ENCODE assay signal across 23 mouse cellular contexts in the genomic region with DNA sequence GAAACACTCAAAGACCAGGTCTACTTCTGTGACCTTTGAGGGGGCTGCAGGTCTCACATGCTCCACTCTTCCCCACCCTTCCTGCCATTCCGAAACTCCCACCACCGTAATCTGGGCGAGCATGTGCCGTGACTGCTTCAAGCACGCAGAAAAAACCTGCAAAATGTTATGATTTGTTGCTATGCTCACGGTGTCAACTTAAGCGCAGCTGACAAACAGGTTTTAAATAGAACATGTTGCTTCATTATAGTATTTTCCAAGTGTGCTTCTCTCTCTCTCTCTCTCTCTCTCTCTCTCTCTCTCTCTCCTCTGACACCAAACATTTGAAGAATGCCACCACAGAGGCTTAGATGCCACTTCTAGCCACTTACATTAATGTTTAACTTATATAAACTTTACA.
DNase-seq lines count a peak whose midpoint lies in the region; ATAC-seq and TF ChIP-seq lines count a peak whose summit lies in the region.
"Had no signal": no experiment of that assay in that cellular context is flagged by ENCODE, and none has a peak within 500 bp of the region (broad histone marks: within the 10 kb centered on the region; RNA-seq: fewer than 3 reads in every experiment).

No protein-coding gene starts in this region.

- H3K4me3 ChIP-seq in embryonic facial prominence, embryonic 14.5 days (ENCODE audit: low read depth, low read length), result no peak overlapping the region
- H3K4me3 ChIP-seq in embryonic facial prominence, embryonic 10.5 days, result no peak overlapping the region
- H3K4me3 ChIP-seq in lung, embryonic 16.5 days (ENCODE audit: low read length), result no peak overlapping the region
- no peak overlapping the region for H3K4me3 ChIP-seq in cerebellum, adult 2 months (replicated peaks; ENCODE audit: insufficient read depth, low read depth, low read length)
- H3K4me3 ChIP-seq: embryonic facial prominence, embryonic 15.5 days; forebrain, embryonic 10.5 days; hindbrain, embryonic 10.5 days; left cerebral cortex, adult 2 months; limb, embryonic 12.5 days; liver, embryonic 12.5 days; midbrain, embryonic 10.5 days had no signal

- 0 out of 2 replicates have a peak, but pooled peaks have one; percentile 37 for ATAC-seq in embryonic facial prominence, embryonic 14.5 days (ENCODE audit: low read depth)
- ATAC-seq in lung, embryonic 16.5 days (ENCODE audit: low read depth), result peak; percentile 57; the same call in 1 of the 2 replicates
- ATAC-seq: activated CD4-positive, CD25-positive, alpha-beta regulatory T cell, adult 4 months; liver, embryonic 12.5 days had no signal

- no peak overlapping the region for H3K4me2 ChIP-seq in embryonic facial prominence, embryonic 14.5 days (ENCODE audit: low read depth, low read length)
- no peak overlapping the region for H3K4me2 ChIP-seq in lung, embryonic 16.5 days (ENCODE audit: low read depth, low read length)
- H3K4me2 ChIP-seq: embryonic facial prominence, embryonic 15.5 days; limb, embryonic 12.5 days; liver, embryonic 12.5 days had no signal

- peak; percentile 60 for DNase-seq in embryonic facial prominence, embryonic 14.5 days (ENCODE audit: low spot score)
- DNase-seq in embryonic facial prominence, embryonic 10.5 days (ENCODE audit: low spot score), result no peak
- DNase-seq in lung, postnatal 4 days, result no peak
- peak; percentile 47 to 52 for DNase-seq in heart, postnatal 10 days
- no peak for DNase-seq in cerebellum, adult 2 months
- DNase-seq in layer of hippocampus, adult 18-20 months (ENCODE audit: low spot score in 2 of 2), result no peak
- no peak for DNase-seq in gastrocnemius, postnatal 4 days (ENCODE audit: low spot score in 2 of 2)
- DNase-seq: adrenal gland, postnatal 10 days; cerebellum, postnatal 14 days; gastrocnemius, postnatal 36 days; kidney, adult 9 months; layer of hippocampus, adult 9-11 months; thymus, adult 2 months had no signal

- H3K36me3 ChIP-seq in embryonic facial prominence, embryonic 14.5 days (ENCODE audit: control insufficient read depth, insufficient read depth, low read length), result no peaks in the 10 kb centered on the region
- H3K36me3 ChIP-seq in embryonic facial prominence, embryonic 10.5 days (replicated peaks), result no peaks in the 10 kb centered on the region
- H3K36me3 ChIP-seq in lung, embryonic 16.5 days (ENCODE audit: control insufficient read depth, insufficient read depth, low read length), result no peaks in the 10 kb centered on the region
- H3K36me3 ChIP-seq: embryonic facial prominence, embryonic 15.5 days; forebrain, embryonic 10.5 days; hindbrain, embryonic 10.5 days; limb, embryonic 12.5 days; liver, embryonic 12.5 days; midbrain, embryonic 10.5 days had no signal

- H3K27me3 ChIP-seq in embryonic facial prominence, embryonic 14.5 days (replicated peaks; ENCODE audit: control insufficient read depth, insufficient read depth, low read length), result no peaks in the 10 kb centered on the region
- H3K27me3 ChIP-seq in embryonic facial prominence, embryonic 10.5 days (replicated peaks; ENCODE audit: low read depth, poor library complexity, severe bottlenecking), result 0 out of 2 replicates have a peak, but pooled peaks cover 7% of the 10 kb centered on the region
- H3K27me3 ChIP-seq in lung, embryonic 16.5 days (ENCODE audit: control insufficient read depth, insufficient read depth, low read depth, low read length), result no peaks in the 10 kb centered on the region
- H3K27me3 ChIP-seq in cerebellum, adult 2 months (ENCODE audit: control insufficient read depth, insufficient read depth, low read length), result no peaks in the 10 kb centered on the region
- H3K27me3 ChIP-seq: embryonic facial prominence, embryonic 15.5 days; limb, embryonic 12.5 days; liver, embryonic 12.5 days had no signal

- H3K27ac ChIP-seq in embryonic facial prominence, embryonic 14.5 days (replicated peaks; ENCODE audit: low read depth, low read length), result no peak overlapping the region
- no peak overlapping the region for H3K27ac ChIP-seq in embryonic facial prominence, embryonic 10.5 days (replicated peaks)
- no peak overlapping the region for H3K27ac ChIP-seq in lung, embryonic 16.5 days (ENCODE audit: low read length)
- H3K27ac ChIP-seq in cerebellum, adult 2 months (ENCODE audit: insufficient read depth, low read length), result no peak overlapping the region
- H3K27ac ChIP-seq: embryonic facial prominence, embryonic 15.5 days; forebrain, embryonic 10.5 days; hindbrain, embryonic 10.5 days; left cerebral cortex, adult 2 months; limb, embryonic 12.5 days; liver, embryonic 12.5 days; macrophage; midbrain, embryonic 10.5 days had no signal

- peaks cover 3% of the 10 kb centered on the region; the same call in 1 of the 2 replicates for H3K4me1 ChIP-seq in embryonic facial prominence, embryonic 14.5 days (ENCODE audit: control insufficient read depth, insufficient read depth, low read length)
- peaks cover 13% of the 10 kb centered on the region for H3K4me1 ChIP-seq in embryonic facial prominence, embryonic 10.5 days
- peaks cover 9% of the 10 kb centered on the region; the same call in 1 of the 2 replicates for H3K4me1 ChIP-seq in lung, embryonic 16.5 days (replicated peaks; ENCODE audit: control insufficient read depth, insufficient read depth, low read length)
- H3K4me1 ChIP-seq in cerebellum, adult 2 months (ENCODE audit: control insufficient read depth, insufficient read depth, low read length), result no peaks in the 10 kb centered on the region
- H3K4me1 ChIP-seq: liver, embryonic 12.5 days had no signal

- TF ChIP-seq CTCF in cerebellum, adult 2 months (IDR thresholded peaks at IDR 0.05; ENCODE audit: borderline replicate concordance, insufficient read depth, low read depth, low read length), result no peak

- intact Hi-C loops in heart, postnatal 10 days (cut with DNase I), result no loop called here

- no peak for TF ChIP-seq POLR2A in cerebellum, adult 2 months (IDR thresholded peaks at IDR 0.05; ENCODE audit: borderline replicate concordance, insufficient read depth, low read length)

- H3K9me3 ChIP-seq in embryonic facial prominence, embryonic 14.5 days (ENCODE audit: control insufficient read depth, low read length), result no peaks in the 10 kb centered on the region
- no peaks in the 10 kb centered on the region for H3K9me3 ChIP-seq in embryonic facial prominence, embryonic 10.5 days
- no peaks in the 10 kb centered on the region for H3K9me3 ChIP-seq in lung, embryonic 16.5 days (ENCODE audit: control insufficient read depth, low read length)
- H3K9me3 ChIP-seq: embryonic facial prominence, embryonic 15.5 days; forebrain, embryonic 10.5 days; hindbrain, embryonic 10.5 days; limb, embryonic 12.5 days; liver, embryonic 12.5 days; midbrain, embryonic 10.5 days had no signal

- 61% methylated on average over 7 of the region's 7 CpGs for WGBS in embryonic facial prominence, embryonic 14.5 days
- 80% methylated on average over 7 of the region's 7 CpGs for WGBS in embryonic facial prominence, embryonic 10.5 days
- 49% methylated on average over 7 of the region's 7 CpGs for WGBS in lung, embryonic 16.5 days
- WGBS in cerebellum, adult 2 months, result 90% methylated on average over 7 of the region's 7 CpGs

- H3K9ac ChIP-seq in embryonic facial prominence, embryonic 14.5 days (ENCODE audit: low read depth, low read length), result no peak overlapping the region
- H3K9ac ChIP-seq in lung, embryonic 16.5 days (ENCODE audit: low read length), result no peak overlapping the region
- H3K9ac ChIP-seq: embryonic facial prominence, embryonic 15.5 days; limb, embryonic 12.5 days; liver, embryonic 12.5 days had no signal

Comparison
In these comparisons a context has a peak if more than half of its experiments do, and no peak if none do; other contexts are left out.
1. DNase-seq: peak in embryonic facial prominence, embryonic 14.5 days (single experiment) and heart, postnatal 10 days (2 of 2); none in embryonic facial prominence, embryonic 10.5 days (single experiment), lung, postnatal 4 days (0 of 2), cerebellum, adult 2 months (0 of 2), layer of hippocampus, adult 18-20 months (0 of 2) and gastrocnemius, postnatal 4 days (0 of 2).